Mouse (Mus musculus) MEL (cell line): ENCODE results near the gene Tnfrsf1b.

Experiments
- CTCF ChIP-seq, 3 experiments: IDR thresholded peaks in 2 of 3; conservative IDR thresholded peaks in 1 of 3; 2 replicates each; pipeline ENCODE4 v1.5.1; 2011 to 2012; ENCODE audit warnings: low read length in 3 of 3, low read depth in 2 of 3, mild to moderate bottlenecking in 2 of 3, improper control_type of control experiment in 1 of 3, inconsistent platforms in 1 of 3, mixed read lengths in 1 of 3, moderate library complexity in 1 of 3; ENCODE audit not compliant: control insufficient read depth in 1 of 3, insufficient read depth in 1 of 3, poor library complexity in 1 of 3, severe bottlenecking in 1 of 3
- ELF1 ChIP-seq: IDR thresholded peaks from 2 replicates; pipeline ENCODE4 v1.6.1; 2014; ENCODE audit warnings: low read depth, mild to moderate bottlenecking, inconsistent platforms, low read length, improper control_type of control experiment, moderate library complexity
- EP300 ChIP-seq, 2 experiments: IDR thresholded peaks; 2 replicates each; pipeline ENCODE4 v1.6.1; 2011; ENCODE audit warnings: improper control_type of control experiment in 2 of 2, low read length in 2 of 2, low read depth in 1 of 2, mild to moderate bottlenecking in 1 of 2
- GATA1 ChIP-seq: IDR thresholded peaks from 2 replicates; pipeline ENCODE4 v1.6.1; 2011; ENCODE audit warnings: low read depth, low read length, improper control_type of control experiment
- MAZ ChIP-seq: IDR thresholded peaks from 2 replicates; pipeline ENCODE4 v1.6.1; 2012; ENCODE audit warnings: low read depth, mild to moderate bottlenecking, inconsistent platforms, low read length, improper control_type of control experiment
- MXI1 ChIP-seq: IDR thresholded peaks from 2 replicates; pipeline ENCODE4 v1.6.1; 2011; ENCODE audit warnings: mild to moderate bottlenecking, low read depth, low read length, improper control_type of control experiment
- NELFE ChIP-seq: IDR thresholded peaks from 2 replicates; pipeline ENCODE4 v1.6.1; 2011; ENCODE audit warnings: low read depth, low read length, improper control_type of control experiment
- POLR2A ChIP-seq, 2 experiments: IDR thresholded peaks; 2 replicates each; pipeline ENCODE4 v1.6.1; 2011 to 2012; ENCODE audit warnings: low read length in 2 of 2, mild to moderate bottlenecking in 2 of 2, control low read depth in 1 of 2, improper control_type of control experiment in 1 of 2, low read depth in 1 of 2, moderate library complexity in 1 of 2; ENCODE audit not compliant: control insufficient read depth in 1 of 2, insufficient read depth in 1 of 2, poor library complexity in 1 of 2
- USF2 ChIP-seq, 2 experiments: IDR thresholded peaks; 2 replicates each; pipeline ENCODE4 v1.6.1; 2011 to 2012; ENCODE audit warnings: improper control_type of control experiment in 2 of 2, low read length in 2 of 2, borderline replicate concordance in 1 of 2, inconsistent platforms in 1 of 2, low read depth in 1 of 2, mild to moderate bottlenecking in 1 of 2; ENCODE audit not compliant: insufficient read depth in 1 of 2

DNA sequence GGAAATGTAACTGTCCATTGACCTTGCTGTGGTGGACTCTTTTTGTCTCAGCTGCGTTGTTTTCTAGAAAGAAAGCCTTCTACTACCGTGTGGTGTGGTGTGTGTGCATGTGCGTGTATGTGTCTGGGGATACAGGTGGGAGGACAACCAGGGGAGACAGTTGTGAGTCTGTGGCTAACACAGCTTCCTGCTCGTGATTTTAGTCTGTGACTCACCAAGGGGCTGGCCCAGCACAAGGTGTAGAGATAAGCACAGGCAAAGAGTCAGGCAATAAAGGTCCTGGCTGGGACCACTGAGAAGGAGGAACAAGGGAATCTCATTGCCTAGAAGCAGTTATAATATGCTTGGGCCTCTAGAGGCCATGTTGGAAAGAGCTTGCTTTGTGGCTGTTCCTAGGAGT is 3.3 kb upstream of the Tnfrsf1b start:
- no peak for TF ChIP-seq CTCF (IDR thresholded peaks at IDR 0.05 in 2 of 3, conservative IDR thresholded peaks at IDR 0.05 in 1 of 3; ENCODE audit: control insufficient read depth in 1 of 3, insufficient read depth in 1 of 3, low read depth in 2 of 3, low read length in 3 of 3, poor library complexity in 1 of 3, severe bottlenecking in 1 of 3)
- no peak for TF ChIP-seq MXI1
- TF ChIP-seq EP300 (IDR thresholded peaks at IDR 0.05; ENCODE audit: low read depth in 1 of 2, low read length in 2 of 2): peak; percentile 34 to 54; a peak in 3 of 4 replicates
- TF ChIP-seq ELF1: no peak
- TF ChIP-seq POLR2A (IDR thresholded peaks at IDR 0.05; ENCODE audit: control insufficient read depth in 1 of 2, insufficient read depth in 1 of 2, low read depth in 1 of 2, low read length in 2 of 2, poor library complexity in 1 of 2): no peak
- no peak for TF ChIP-seq NELFE
- TF ChIP-seq GATA1: peak; percentile 46; the same call in 1 of the 2 replicates
- TF ChIP-seq USF2 (IDR thresholded peaks at IDR 0.05; ENCODE audit: borderline replicate concordance in 1 of 2, insufficient read depth in 1 of 2, low read depth in 1 of 2, low read length in 2 of 2): no peak
- TF ChIP-seq MAZ: no peak
